Mouse (Mus musculus): ENCODE measurements at regions not wholly inside any gene's neighbourhood (a gene's known extent, or its start where the extent isn't known, plus 50 kb on each side); places are given as distances from the start of the nearest gene placed in this dataset.

GRCm38 (mm10) chr10:66848778-66849177 lies 247.1 kb upstream of the Jmjd1c start:
- TF ChIP-seq POLR2A (IDR thresholded peaks at IDR 0.05; ENCODE audit: borderline replicate concordance, extremely low read depth, low read depth, low read length) (no peak), CTCF (IDR thresholded peaks at IDR 0.05; ENCODE audit: insufficient read depth, low read length) (no peak)

Measured in lung, adult 2 months (tissue).